Mouse (Mus musculus): ENCODE measurements at regions not wholly inside any gene's neighbourhood (a gene's known extent, or its start where the extent isn't known, plus 50 kb on each side); places are given as distances from the start of the nearest gene placed in this dataset.

GRCm38 (mm10) chr9:41379283-41379682, 217.8 kb upstream of the Ubash3b start:
- DNase-seq (ENCODE audit: low spot score in 2 of 2), result no peak

DNA sequence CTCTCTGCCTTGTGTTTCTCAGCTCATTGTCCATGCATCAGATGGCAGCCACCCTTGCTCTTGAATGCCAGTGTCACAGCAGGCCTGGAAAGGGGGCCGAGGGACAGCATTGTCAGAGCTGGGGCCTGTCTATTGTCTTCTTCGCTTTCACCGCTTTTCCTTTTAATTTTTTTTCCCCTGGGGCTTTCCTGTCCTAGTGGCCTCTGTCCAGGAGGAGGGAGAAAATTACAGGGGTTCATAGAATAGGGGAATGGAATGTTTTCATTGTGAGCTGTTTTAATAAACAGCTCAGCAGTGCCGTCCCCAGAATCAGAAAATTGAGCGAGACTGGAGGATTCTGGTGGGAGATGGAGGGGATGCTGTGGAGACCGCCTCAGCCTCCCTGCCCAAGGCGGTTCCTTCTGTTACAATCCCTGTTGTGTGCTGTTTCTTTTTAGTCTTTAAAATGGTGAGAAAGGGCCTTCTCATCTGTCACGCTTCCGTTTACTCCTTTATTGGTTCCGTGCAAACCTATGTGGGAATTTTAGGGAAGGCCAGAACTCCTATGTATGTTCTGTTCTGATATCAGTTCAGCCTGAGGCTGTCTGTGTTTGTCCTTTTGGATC, 217.2 kb upstream of the Ubash3b start:
- DNase-seq (ENCODE audit: low spot score in 2 of 2), result no peak

DNA sequence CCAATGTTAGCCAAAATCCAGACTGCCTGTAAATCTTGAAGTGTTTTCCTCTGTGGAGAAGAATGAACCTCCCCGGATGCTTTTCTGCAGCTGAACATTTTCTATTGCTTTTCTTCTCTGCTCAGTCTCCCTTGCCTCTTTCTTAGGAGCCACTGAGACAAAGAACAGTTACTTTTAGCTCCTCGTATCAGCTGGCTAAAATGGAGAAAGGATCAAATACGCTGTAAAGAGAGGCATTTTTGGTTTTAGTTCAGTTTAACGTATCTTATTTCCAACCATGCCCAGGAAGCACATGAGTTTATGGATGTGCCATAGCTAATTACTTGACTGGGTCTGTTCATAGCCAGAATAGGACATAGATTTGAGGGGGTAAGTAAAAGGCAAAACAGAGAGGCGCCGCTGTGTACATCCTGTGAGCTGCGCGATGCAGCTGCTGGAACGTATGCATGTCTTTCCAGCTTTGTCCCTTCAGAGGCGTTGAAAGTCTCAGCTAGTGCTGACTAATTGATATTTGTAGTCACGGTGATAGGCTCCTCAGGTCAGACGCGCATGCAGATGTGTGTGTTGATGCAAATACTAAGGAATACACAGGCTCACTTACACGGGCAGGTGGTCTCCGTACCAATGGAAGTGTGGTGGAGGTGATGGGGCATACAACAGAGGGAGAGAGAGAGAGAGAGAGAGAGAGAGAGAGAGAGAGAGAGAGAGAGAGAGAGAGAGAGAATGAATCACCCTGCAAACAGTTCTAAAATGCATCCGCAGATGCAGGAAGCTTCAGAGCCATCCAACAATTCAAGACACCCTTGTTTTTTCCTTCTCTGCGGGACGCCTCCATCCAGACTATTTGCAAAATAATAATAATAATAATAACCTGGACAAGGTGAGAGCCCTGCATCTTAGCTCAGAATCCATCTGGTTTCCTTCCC, 216.5 kb upstream of the Ubash3b start:
- no peak for DNase-seq (ENCODE audit: low spot score in 2 of 2)

DNA sequence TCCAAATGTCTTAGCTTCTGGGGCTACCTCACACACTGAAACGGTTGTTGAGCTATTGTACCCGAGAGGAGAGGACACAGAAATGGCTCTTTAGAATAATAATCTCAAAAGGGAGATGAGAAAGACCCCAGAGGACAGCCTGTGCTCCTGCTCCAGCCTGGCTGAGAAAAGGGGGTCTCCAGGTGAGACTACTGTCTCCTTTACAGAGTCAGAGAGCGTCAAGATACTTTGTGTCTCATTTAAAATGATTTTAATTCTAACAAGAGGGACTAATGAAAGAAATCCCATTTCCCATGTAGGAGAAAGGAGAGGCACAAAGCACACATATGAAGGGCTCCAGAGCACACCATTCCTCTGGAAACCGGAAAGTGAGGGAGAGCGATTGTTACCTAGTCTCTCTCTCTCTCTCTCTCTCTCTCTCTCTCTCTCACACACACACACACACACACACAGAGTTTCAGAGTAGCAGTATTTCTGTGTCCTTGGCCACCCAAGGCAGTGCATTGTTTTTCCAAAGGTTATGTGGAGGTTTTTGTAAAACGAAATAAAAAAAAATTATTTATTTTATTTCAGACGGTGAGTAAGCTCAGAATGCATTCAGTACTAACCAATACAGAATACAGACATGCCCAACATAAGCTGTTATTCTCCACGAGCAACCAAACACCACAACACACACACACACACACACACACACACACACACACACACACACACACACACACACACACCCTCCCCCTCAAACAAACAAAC, 215.6 kb upstream of the Ubash3b start:
- no peak for DNase-seq (ENCODE audit: low spot score in 2 of 2)

DNA sequence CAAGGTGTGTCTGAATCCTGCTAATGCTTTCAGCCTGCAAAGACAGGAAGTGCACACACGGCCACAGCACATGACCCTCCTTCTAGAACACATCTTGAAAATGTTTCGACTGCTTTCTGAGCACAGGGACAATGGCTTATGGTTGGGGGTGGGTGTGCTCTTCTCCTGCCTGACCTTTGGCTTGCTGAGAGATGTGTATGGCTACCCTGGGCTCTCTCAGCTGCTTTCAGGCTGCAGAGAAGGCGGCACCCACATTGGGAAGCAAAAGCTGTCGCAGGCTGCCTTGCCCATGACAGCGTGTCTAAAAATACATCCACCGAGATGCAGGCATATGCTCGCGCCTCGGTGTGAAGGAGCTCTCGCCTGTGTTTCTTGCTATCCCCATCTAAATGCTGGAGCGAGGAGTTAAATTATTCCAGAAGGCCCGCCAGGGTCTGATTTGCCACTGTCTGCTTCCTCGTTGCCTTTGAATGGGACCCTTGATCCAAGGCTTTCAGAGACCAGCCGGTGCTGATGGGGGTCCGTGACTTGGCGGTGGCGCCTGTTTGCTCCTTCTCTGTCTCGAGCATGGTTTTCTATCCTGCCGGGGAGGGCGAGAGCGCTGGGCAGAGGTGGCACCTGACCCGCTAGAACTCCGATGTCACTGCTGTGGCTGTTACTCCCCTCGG, 214.6 kb upstream of the Ubash3b start:
- peak; percentile 66 to 70 for DNase-seq (ENCODE audit: low spot score in 2 of 2)

- no peak for DNase-seq (ENCODE audit: low spot score in 2 of 2)
Observed at GRCm38 (mm10) chr9:41374591-41375481, 213.3 kb upstream of the Ubash3b start.

DNA sequence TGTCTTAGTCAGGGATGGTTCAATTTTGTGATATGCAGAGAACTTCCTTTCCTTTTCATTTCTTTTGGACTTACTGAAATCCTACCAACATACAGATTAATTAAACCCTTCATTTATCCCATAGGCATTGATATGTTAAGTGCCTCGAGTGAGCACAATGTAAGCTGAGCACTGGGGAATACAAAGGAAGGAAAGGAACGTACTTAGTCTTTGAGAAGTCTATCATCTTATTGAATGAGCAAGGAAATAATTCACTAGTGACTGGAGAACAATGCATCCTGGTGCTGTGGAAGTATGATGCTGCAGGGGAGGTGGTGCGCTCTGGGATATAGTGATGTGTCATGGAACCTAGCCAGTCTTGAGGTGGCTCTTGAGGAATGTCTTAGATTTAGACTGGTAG, 204.9 kb upstream of the Ubash3b start:
- no peak for DNase-seq (ENCODE audit: low spot score in 2 of 2)

GRCm38 (mm10) chr9:41365251-41365650, 203.8 kb upstream of the Ubash3b start:
- no peak for DNase-seq (ENCODE audit: low spot score in 2 of 2)

DNA sequence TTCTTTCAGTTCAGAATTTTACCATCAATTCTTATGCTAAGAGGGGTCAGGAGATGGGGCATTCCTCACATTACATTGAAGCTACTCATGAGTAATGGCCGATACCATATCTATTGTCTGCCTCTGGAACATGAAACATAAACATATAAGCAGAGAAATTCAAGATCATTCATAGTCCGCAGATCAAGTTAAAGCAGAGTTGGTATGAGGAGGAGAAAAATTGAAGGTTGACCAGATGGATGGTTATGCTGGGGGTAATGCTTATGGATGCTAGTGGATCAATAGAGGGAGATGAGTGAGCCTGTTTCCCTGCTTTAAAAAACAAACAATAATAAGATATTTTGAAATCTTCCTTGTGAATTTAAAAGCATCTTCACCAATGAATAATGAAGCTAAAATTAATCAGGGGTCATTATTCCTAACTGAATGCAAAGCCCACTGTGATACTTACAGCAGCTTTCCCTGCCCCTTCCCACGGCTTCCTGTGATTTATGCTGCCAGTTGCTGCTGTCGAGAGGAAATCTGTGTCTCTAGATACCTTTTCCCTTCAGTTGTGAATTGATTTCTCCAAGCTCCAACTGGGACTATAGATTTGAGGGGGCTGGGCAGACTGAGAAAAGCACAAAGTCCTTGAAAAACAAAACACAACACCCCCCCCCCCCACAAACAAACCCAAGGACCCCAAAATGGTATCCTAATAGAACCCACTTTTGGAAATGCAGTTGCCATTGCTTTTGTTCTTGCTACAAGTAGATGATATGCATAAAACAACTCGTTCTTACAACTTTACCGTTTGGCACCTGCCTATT, 203.1 kb upstream of the Ubash3b start:
- no peak for DNase-seq (ENCODE audit: low spot score in 2 of 2)

DNA sequence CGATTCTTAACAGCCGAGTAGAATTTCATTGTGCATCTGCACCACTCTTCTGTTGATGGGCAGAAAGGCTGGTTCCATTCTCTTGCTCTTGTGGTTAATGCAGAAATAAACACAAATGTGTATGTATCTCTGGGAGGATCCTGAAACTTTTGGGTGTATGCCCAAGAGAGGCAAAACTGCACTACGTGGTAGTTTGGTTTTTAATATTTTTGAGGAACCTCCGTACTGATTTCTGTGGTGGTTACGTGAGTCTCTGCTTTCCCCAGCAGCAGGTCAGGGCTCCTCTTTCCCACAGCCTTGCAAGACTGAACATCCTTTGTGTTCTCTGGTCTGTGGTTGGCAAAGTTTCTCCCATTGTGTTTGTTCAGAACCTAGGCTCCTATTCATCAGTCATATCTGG, 198.9 kb upstream of the Ubash3b start:
- no peak for DNase-seq (ENCODE audit: low spot score in 2 of 2)

- DNase-seq (ENCODE audit: low spot score in 2 of 2), result no peak
Observed at GRCm38 (mm10) chr9:41359286-41359685, 197.8 kb upstream of the Ubash3b start.

DNA sequence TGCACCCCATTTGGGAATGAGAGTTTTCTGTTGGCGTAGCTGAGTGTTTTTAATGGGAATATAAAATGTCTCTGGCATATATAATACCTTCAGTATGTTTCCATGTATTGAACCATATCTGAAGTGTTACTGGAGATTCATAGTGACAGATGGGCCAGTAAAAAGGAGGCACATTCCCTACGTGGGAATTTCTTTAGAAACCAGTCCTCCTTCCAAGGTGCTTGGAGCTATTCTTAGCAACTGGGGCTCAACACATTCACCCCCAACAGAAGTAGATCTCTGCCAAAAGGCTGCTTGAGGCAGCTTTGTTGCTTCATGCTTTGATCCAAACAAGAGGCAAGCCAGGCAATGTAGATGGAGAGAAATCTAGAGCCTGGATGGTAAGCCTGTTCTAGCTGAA, 183.8 kb upstream of the Ubash3b start:
- DNase-seq (ENCODE audit: low spot score in 2 of 2), result no peak

DNA sequence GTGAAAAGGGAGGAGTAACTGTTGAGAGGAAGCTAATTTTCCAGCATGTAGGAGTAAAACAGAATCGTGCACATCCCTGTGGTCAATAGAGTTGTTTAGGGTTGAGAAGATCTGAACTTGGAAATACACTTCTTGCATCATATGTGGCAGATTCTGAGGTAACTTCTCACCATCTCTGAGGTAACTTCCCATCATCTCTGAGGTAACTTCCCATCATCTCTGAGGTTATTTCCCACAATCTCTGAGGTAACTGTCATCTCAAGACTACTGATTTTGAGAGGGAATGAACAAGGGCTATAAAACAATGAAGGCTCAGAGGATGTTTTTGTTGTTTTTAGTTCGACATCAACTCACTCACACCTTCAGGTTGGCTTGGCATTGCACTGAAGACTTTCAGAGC, 175.9 kb upstream of the Ubash3b start:
- DNase-seq (ENCODE audit: low spot score in 2 of 2), result no peak

DNA sequence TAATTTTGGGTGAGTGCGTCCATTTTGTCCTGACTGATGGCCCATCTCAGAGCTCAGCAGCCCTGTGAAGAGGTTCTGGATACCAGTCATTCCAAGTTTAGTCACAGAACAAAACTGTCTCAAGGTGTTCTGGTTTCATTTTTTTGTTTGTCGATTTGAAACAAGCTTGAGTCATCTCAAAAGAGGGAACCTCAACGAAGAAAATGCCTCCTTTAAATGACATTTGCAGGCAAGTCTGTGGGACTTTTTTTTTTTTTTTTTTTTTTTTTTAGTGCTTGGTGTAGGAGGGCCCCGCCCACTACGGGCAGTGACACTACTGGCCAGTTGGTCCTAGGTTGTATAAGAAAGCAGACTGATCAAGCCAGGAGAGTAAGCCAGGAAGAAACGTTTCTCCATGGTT, 175.3 kb upstream of the Ubash3b start:
- no peak for DNase-seq (ENCODE audit: low spot score in 2 of 2)

- no peak for DNase-seq (ENCODE audit: low spot score in 2 of 2)
Observed at GRCm38 (mm10) chr9:41334462-41335241, 173.2 kb upstream of the Ubash3b start.

DNA sequence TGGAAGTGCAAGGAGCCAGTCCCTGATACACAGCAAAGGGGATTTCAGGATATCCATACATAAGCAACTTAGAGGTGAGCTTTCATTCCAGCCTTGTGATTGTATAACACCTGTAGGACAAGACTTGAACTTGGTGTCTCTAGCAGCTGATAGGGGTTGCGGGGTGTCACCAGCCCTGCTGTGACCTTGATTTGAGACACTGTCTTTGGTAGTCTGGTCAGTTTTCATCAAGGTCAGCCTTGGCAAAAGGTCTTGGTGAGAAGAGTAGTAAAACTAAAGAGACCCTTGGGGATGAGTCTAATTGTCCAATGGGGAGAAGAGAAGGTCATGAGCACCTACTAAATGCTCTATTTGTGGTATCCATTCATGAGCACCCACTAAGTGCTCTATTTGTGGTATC, 172.0 kb upstream of the Ubash3b start:
- DNase-seq (ENCODE audit: low spot score in 2 of 2), result no peak

DNA sequence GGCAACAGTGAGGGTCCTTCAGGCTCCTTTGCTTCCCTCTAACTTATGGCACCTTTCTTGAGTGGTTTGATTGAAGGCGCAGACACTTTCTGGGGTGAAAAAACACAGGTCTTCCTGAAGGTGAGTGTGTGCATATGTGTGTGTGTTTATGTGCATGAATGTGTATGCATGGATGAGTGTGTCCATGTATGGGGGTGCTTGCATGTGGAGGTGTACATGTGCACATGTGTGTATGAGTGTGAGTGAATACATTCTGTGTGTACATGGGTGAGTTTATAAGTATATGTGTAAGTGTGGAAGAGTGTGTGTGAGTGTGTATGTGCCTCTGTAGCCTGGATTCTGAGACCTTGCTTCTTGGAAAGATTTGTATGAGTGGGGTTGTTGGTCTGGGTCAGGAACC, 167.5 kb upstream of the Ubash3b start:
- DNase-seq (ENCODE audit: low spot score in 2 of 2), result no peak

- no peak for DNase-seq (ENCODE audit: low spot score in 2 of 2)
Observed at GRCm38 (mm10) chr9:41328480-41328879, 167.0 kb upstream of the Ubash3b start.

DNA sequence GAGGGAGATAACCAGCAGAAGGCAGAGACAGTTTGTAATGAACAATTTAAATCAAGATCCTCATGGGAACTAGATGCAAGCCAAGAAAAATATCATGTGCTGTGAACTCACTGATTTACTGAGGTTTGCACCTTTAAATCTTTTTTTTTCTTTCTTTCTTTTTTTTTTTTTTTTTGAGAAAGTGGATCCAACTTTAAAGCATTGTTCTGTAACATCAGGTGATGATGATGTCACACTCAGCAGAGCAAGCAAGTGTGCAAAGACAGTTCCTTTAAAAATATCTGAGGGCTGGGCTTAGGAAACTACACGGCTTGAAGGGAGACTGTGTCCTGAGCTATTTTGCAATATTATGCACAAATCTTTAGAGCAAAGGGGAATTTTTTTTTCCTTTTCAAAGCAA, 166.6 kb upstream of the Ubash3b start:
- DNase-seq (ENCODE audit: low spot score in 2 of 2), result no peak
